Mouse (Mus musculus): Measurements from ENCODE around the gene Strn4.

DNA sequence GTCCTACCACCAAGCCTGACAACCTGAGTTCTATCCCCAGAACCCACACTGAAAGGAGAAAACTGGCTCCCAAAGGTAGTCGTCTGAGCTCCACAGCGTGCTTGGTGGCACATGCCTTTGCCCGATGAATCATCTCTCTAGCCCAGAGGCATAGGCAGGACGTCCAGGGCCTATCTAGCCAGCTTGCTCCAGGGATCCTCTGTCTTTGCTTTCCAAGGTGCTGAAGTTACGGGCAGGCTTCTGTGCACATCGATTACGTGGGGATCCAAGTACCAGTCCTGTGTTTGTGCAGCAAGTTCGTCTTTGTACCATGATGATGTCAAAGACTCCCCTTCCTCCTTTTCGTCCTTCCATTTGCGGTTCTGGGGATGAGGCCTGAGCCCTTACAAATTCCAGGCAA lies 55.9 kb downstream of the Strn4 start:
- no peak for TF ChIP-seq CHD1 (IDR thresholded peaks at IDR 0.05; ENCODE audit: low read depth, low read length)
- no peak for TF ChIP-seq POLR2AphosphoS5 (IDR thresholded peaks at IDR 0.05; ENCODE audit: borderline replicate concordance, low read depth, low read length)
- no peak for TF ChIP-seq TCF12 (IDR thresholded peaks at IDR 0.05; ENCODE audit: low read depth, low read length)
- TF ChIP-seq JUND (IDR thresholded peaks at IDR 0.05; ENCODE audit: low read depth, low read length), result no peak
- no peak for TF ChIP-seq MYC (IDR thresholded peaks at IDR 0.05; ENCODE audit: low read depth, low read length)
- no peak for TF ChIP-seq MXI1 (IDR thresholded peaks at IDR 0.05; ENCODE audit: low read depth, low read length)
- no peak for TF ChIP-seq CTCF (IDR thresholded peaks at IDR 0.05 in 2 of 3, conservative IDR thresholded peaks at IDR 0.05 in 1 of 3; ENCODE audit: control insufficient read depth in 1 of 3, insufficient read depth in 1 of 3, low read depth in 2 of 3, low read length in 3 of 3, poor library complexity in 1 of 3, severe bottlenecking in 1 of 3)
- TF ChIP-seq RAD21 (IDR thresholded peaks at IDR 0.05; ENCODE audit: low read depth, low read length), result no peak
- no peak for TF ChIP-seq MAX (IDR thresholded peaks at IDR 0.05; ENCODE audit: low read length)
- TF ChIP-seq POLR2A (IDR thresholded peaks at IDR 0.05; ENCODE audit: control insufficient read depth in 1 of 2, insufficient read depth in 1 of 2, low read depth in 1 of 2, low read length in 2 of 2, poor library complexity in 1 of 2), result no peak
- TF ChIP-seq RCOR1 (IDR thresholded peaks at IDR 0.05; ENCODE audit: low read depth, low read length), result no peak
